Mouse (Mus musculus): ENCODE measurements around the gene Plekhm2. TPM values are rescaled to one million over a fixed set of nuclear protein-coding genes. Genes with fewer than 3 reads are reported as not detected.

Gene Plekhm2
- polyA plus RNA-seq, 1 experiment from 2014 or later, result 6.3 TPM

DNA sequence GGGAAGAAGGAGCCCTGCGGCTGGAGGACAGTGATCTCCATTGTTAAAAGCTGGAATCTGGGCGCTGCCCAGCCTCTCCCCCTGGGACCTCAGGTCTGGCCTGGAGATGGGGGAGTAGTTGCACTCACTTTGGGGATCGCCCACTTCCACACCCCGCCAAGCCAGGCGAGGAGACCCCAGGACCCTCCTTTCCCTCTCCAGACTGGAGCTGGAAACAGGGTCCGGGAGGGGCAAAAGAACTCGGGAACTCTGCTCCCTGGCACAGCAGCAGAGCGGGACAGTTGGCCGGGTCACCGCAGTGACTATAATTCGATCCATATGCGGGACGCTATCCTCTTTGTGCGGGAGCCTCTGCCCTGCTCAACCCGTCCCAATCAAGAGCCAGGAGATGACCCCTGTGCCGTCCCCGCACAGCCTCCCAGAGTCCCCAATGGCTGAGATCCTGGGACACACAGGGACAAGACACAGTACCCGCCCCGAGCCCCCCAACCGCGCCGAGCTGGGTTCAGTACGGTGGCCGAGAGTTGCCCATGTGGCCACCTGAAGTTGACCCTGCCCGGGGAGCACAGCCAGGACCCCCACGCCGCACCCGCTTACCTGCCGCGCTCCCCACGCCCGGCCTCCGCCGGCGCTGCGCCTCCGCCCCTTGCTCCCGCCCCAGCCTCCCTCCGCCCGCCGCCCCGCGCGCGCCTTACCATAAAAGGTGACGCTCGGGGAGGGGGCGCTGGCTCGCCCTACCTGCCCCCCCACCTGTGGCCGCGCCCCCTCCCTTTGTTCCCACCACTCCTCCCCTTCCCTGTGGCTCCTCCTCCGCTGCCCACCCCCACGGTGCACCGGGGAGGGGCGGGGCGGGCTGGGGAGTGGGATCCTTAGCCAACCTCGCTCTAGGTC, 65.2 kb downstream of the Plekhm2 start:
- under 1% methylated on average over 49 of the region's 57 CpGs for WGBS
- Histone ChIP-seq H3K27me3 (peaks cover 32% of the 10 kb centered on the region), H3K36me3 (no peaks in the 10 kb centered on the region), H3K4me1 (peaks cover 23% of the 10 kb centered on the region), H3K9me3 (replicated peaks) (no peaks in the 10 kb centered on the region), H3K4me2 (replicated peaks) (peak overlapping the region; percentile 79), H3K9ac (peak overlapping the region; percentile 70), H3K27ac (peak overlapping the region; percentile 62), H3K4me3 (peak overlapping the region; percentile 52)
- peak; percentile 23 for ATAC-seq (ENCODE audit: low FRiP score)

DNA sequence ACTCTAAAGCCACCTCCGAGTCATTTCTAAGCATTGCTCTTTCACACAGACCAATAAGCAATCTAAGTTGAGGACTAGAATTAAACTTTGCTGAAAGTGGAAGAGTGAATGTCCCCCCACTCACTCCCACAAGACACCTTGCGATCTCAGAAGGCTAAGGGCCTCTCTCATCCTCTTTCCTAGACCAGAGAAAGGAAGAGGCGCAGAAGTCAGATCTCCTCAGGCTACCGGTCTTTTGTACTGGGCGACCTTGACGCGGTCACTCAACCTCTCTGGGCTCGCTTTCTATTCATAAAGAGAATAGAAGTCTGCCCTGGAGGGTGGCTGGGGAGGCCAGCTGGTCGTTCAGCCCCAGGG, 65.8 kb downstream of the Plekhm2 start:
- peak overlapping the region; percentile 62 for H3K27ac ChIP-seq
- peak; percentile 27; the same call in 1 of the 2 replicates for ATAC-seq (ENCODE audit: low FRiP score)
- peaks cover 32% of the 10 kb centered on the region for H3K27me3 ChIP-seq
- under 1% methylated on average over 9 of the region's 9 CpGs for WGBS
- peak overlapping the region; percentile 70 for H3K9ac ChIP-seq
- H3K4me2 ChIP-seq (replicated peaks), result peak overlapping the region; percentile 79
- H3K4me3 ChIP-seq, result peak overlapping the region; percentile 52
- H3K36me3 ChIP-seq, result peaks cover 3% of the 10 kb centered on the region; the same call in 1 of the 2 replicates
- H3K9me3 ChIP-seq (replicated peaks), result no peaks in the 10 kb centered on the region
- peaks cover 21% of the 10 kb centered on the region for H3K4me1 ChIP-seq

- H3K4me2 ChIP-seq (replicated peaks), result peak overlapping the region; percentile 79
- peaks cover 32% of the 10 kb centered on the region for H3K27me3 ChIP-seq
- H3K4me3 ChIP-seq, result peak overlapping the region; percentile 52
- H3K4me1 ChIP-seq, result peaks cover 21% of the 10 kb centered on the region
- ATAC-seq (ENCODE audit: low FRiP score), result 0 out of 2 replicates have a peak, but pooled peaks have one; percentile 14
- 2% methylated on average over 19 of the region's 19 CpGs for WGBS
- peak overlapping the region; percentile 70 for H3K9ac ChIP-seq
- H3K27ac ChIP-seq, result peak overlapping the region; percentile 62; the same call in 1 of the 2 replicates
- peaks cover 3% of the 10 kb centered on the region; the same call in 1 of the 2 replicates for H3K36me3 ChIP-seq
- H3K9me3 ChIP-seq (replicated peaks), result no peaks in the 10 kb centered on the region
Measured at GRCm38 (mm10) chr4:141598199-141598893, 66.4 kb downstream of the Plekhm2 start.

- Histone ChIP-seq H3K9ac (no peak overlapping the region), H3K4me2 (replicated peaks) (no peak overlapping the region), H3K36me3 (peaks cover 3% of the 10 kb centered on the region; the same call in 1 of the 2 replicates), H3K27ac (no peak overlapping the region), H3K4me1 (peaks cover 21% of the 10 kb centered on the region), H3K9me3 (replicated peaks) (no peaks in the 10 kb centered on the region), H3K27me3 (peaks cover 31% of the 10 kb centered on the region), H3K4me3 (no peak overlapping the region)
- 84% methylated on average over 8 of the region's 8 CpGs for whole genome bisulfite sequencing
- ATAC-seq (ENCODE audit: low FRiP score), result no peak
Measured at GRCm38 (mm10) chr4:141596700-141597328, 67.9 kb downstream of the Plekhm2 start.

DNA sequence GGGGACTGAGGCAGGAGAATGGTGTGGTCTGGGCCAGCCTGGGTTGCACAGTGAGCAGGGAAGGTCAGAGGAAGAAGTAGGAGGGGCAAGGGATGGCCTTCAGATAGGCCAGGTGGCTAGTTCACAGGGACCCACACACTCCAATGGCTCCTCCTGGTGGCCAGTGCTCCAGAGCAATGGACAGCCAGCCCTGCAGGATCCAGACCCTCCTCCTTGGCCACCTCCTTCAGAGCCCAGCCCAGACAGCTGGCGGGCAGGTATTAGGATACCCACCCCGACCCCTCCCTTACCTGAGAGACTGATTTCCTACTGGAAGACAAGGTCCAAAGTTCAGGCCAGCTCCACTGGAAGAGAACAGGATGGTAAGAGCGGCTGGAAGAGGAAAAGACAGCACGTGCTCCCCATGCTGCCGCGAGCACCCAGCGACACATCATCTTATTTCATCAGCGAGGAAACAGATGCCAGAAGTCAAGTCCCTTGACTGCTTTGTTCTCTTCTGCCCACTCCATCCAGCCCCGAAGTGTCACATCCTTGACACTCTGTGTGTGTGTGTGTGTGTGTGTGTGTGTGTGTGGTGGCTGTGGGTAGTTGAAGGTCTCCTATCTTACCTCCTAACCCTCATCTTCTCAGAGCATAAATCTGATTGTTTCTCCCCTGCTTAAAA, 69.0 kb downstream of the Plekhm2 start:
- ATAC-seq (ENCODE audit: low FRiP score), result no peak
- no peak overlapping the region for H3K4me3 ChIP-seq
- H3K27ac ChIP-seq, result no peak overlapping the region
- H3K9me3 ChIP-seq (replicated peaks), result no peaks in the 10 kb centered on the region
- H3K36me3 ChIP-seq, result peaks cover 7% of the 10 kb centered on the region; the same call in 1 of the 2 replicates
- WGBS, result 88% methylated on average over 9 of the region's 9 CpGs
- no peak overlapping the region for H3K4me2 ChIP-seq (replicated peaks)
- H3K9ac ChIP-seq, result no peak overlapping the region
- peaks cover 21% of the 10 kb centered on the region for H3K4me1 ChIP-seq
- peaks cover 23% of the 10 kb centered on the region for H3K27me3 ChIP-seq

- Histone ChIP-seq H3K27me3 (peaks cover 17% of the 10 kb centered on the region), H3K4me3 (no peak overlapping the region), H3K4me2 (replicated peaks) (no peak overlapping the region), H3K9me3 (replicated peaks) (no peaks in the 10 kb centered on the region), H3K27ac (no peak overlapping the region), H3K4me1 (peaks cover 18% of the 10 kb centered on the region), H3K36me3 (peaks cover 8% of the 10 kb centered on the region; the same call in 1 of the 2 replicates), H3K9ac (no peak overlapping the region)
- WGBS, result 91% methylated on average over 11 of the region's 11 CpGs
- no peak for ATAC-seq (ENCODE audit: low FRiP score)
Measured at GRCm38 (mm10) chr4:141595138-141595537, 69.6 kb downstream of the Plekhm2 start.

- no peaks in the 10 kb centered on the region for H3K27me3 ChIP-seq
- H3K9me3 ChIP-seq (replicated peaks), result no peaks in the 10 kb centered on the region
- H3K4me1 ChIP-seq, result no peaks in the 10 kb centered on the region
- no peak overlapping the region for H3K9ac ChIP-seq
- 29% methylated on average over 3 of the region's 3 CpGs for WGBS
- no peak for ATAC-seq (ENCODE audit: low FRiP score)
- peaks cover 13% of the 10 kb centered on the region for H3K36me3 ChIP-seq
- no peak overlapping the region for H3K27ac ChIP-seq
- no peak overlapping the region for H3K4me3 ChIP-seq
- no peak overlapping the region for H3K4me2 ChIP-seq (replicated peaks)
Measured at GRCm38 (mm10) chr4:141591547-141591946, 73.2 kb downstream of the Plekhm2 start.

DNA sequence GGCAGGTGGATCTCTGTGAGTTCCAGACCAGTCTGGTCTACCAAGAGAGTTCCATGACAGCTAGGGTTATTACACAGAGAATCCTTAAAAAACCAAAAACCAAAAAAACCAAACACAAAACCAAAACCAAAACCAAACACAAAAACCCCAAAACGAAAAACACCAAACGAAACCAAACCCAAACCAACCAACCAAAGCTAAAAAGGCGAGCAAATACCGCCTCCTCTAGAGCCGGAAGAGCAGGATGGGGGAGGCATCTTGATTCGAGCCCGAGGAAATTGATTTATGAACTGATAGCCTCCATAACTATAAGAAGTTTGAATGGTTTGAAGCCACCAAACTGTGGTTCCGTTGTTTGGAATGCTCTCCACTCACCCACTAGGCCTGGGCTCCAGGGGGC, 80.8 kb downstream of the Plekhm2 start:
- Histone ChIP-seq H3K9ac (no peak overlapping the region), H3K4me2 (replicated peaks) (no peak overlapping the region), H3K4me1 (no peaks in the 10 kb centered on the region), H3K27ac (no peak overlapping the region), H3K9me3 (replicated peaks) (no peaks in the 10 kb centered on the region), H3K36me3 (peaks cover 24% of the 10 kb centered on the region; the same call in 1 of the 2 replicates), H3K27me3 (no peaks in the 10 kb centered on the region), H3K4me3 (no peak overlapping the region)
- WGBS, result 91% methylated on average over 8 of the region's 8 CpGs
- no peak for ATAC-seq (ENCODE audit: low FRiP score)

- Histone ChIP-seq H3K36me3 (peaks cover 28% of the 10 kb centered on the region; the same call in 1 of the 2 replicates), H3K9ac (no peak overlapping the region), H3K4me1 (no peaks in the 10 kb centered on the region), H3K4me2 (replicated peaks) (no peak overlapping the region), H3K27ac (0 out of 2 replicates have a peak overlapping the region, but pooled peaks have one; percentile 44), H3K9me3 (replicated peaks) (no peaks in the 10 kb centered on the region), H3K27me3 (no peaks in the 10 kb centered on the region), H3K4me3 (no peak overlapping the region)
- WGBS, result 83% methylated on average over 13 of the region's 13 CpGs
- no peak for ATAC-seq (ENCODE audit: low FRiP score)
Measured at GRCm38 (mm10) chr4:141581051-141581450, 83.6 kb downstream of the Plekhm2 start.

DNA sequence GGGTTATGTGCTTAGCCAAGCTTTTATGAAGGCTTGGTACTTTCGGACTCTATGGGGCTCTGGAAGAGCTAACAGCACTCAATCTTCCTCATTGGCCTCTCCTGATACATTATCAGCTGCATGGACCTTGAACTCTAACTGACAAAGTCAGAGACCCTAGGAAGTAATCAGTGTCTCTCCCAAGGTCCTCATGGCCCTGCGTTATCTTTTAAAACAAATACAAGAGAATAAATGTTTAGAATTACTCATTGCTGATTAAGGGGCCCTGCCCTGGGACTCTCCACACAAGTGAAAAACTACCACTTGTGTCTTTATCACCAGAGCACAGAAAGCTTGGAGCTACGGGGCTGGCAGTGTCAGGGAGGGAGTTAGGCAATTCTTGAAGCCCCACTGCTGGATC, 85.9 kb downstream of the Plekhm2 start:
- Histone ChIP-seq H3K4me1 (no peaks in the 10 kb centered on the region), H3K9ac (no peak overlapping the region), H3K4me3 (no peak overlapping the region), H3K9me3 (replicated peaks) (no peaks in the 10 kb centered on the region), H3K4me2 (replicated peaks) (no peak overlapping the region), H3K36me3 (peaks cover 20% of the 10 kb centered on the region; the same call in 1 of the 2 replicates), H3K27ac (no peak overlapping the region), H3K27me3 (no peaks in the 10 kb centered on the region)
- WGBS, result 87% methylated on average over 3 of the region's 3 CpGs
- ATAC-seq (ENCODE audit: low FRiP score), result no peak

GRCm38 (mm10) chr4:141576877-141577276, 87.8 kb downstream of the Plekhm2 start:
- Histone ChIP-seq H3K4me2 (replicated peaks) (no peak overlapping the region), H3K4me3 (no peak overlapping the region), H3K27me3 (no peaks in the 10 kb centered on the region), H3K9me3 (replicated peaks) (no peaks in the 10 kb centered on the region), H3K36me3 (peaks cover 17% of the 10 kb centered on the region; the same call in 1 of the 2 replicates), H3K27ac (no peak overlapping the region), H3K9ac (no peak overlapping the region), H3K4me1 (no peaks in the 10 kb centered on the region)
- 90% methylated on average over 7 of the region's 7 CpGs for WGBS
- ATAC-seq (ENCODE audit: low FRiP score), result no peak
